Mouse (Mus musculus): ENCODE results near the gene 4930442H23Rik.
A peak's percentile ranks its signal among the peaks of the same experiment; 100 is the strongest.

Gene 4930442H23Rik

GRCm38 (mm10) chr10:81146296-81146695 lies 37.4 kb downstream of the 4930442H23Rik start:
- DNase-seq (ENCODE audit: extremely low read depth, insufficient read length, low spot score): peak; percentile 55

- DNase-seq (ENCODE audit: extremely low read depth, insufficient read length, low spot score): peak; percentile 68
Observed at GRCm38 (mm10) chr10:81145778-81146177, 37.9 kb downstream of the 4930442H23Rik start.

- DNase-seq (ENCODE audit: extremely low read depth, insufficient read length, low spot score): no peak
Observed at GRCm38 (mm10) chr10:81145307-81145706, 38.3 kb downstream of the 4930442H23Rik start.

- no peak for DNase-seq (ENCODE audit: extremely low read depth, insufficient read length, low spot score)
Observed at GRCm38 (mm10) chr10:81144667-81145066, 39.0 kb downstream of the 4930442H23Rik start.

- no peak for DNase-seq (ENCODE audit: extremely low read depth, insufficient read length, low spot score)
Observed at GRCm38 (mm10) chr10:81143845-81144437, 39.7 kb downstream of the 4930442H23Rik start.

- peak; percentile 85 for DNase-seq (ENCODE audit: extremely low read depth, insufficient read length, low spot score)
Observed at GRCm38 (mm10) chr10:81143157-81143633, 40.5 kb downstream of the 4930442H23Rik start.

- peak; percentile 81 for DNase-seq (ENCODE audit: extremely low read depth, insufficient read length, low spot score)
Observed at GRCm38 (mm10) chr10:81142551-81142981, 41.1 kb downstream of the 4930442H23Rik start.

- DNase-seq (ENCODE audit: extremely low read depth, insufficient read length, low spot score): no peak
Observed at GRCm38 (mm10) chr10:81141455-81142210, 42.0 kb downstream of the 4930442H23Rik start.

- no peak for DNase-seq (ENCODE audit: extremely low read depth, insufficient read length, low spot score)
Observed at GRCm38 (mm10) chr10:81140717-81141454, 42.8 kb downstream of the 4930442H23Rik start.

- no peak for DNase-seq (ENCODE audit: extremely low read depth, insufficient read length, low spot score)
Observed at GRCm38 (mm10) chr10:81140005-81140404, 43.6 kb downstream of the 4930442H23Rik start.

- no peak for DNase-seq (ENCODE audit: extremely low read depth, insufficient read length, low spot score)
Observed at GRCm38 (mm10) chr10:81139529-81139846, 44.2 kb downstream of the 4930442H23Rik start.

GRCm38 (mm10) chr10:81138821-81139528 lies 44.7 kb downstream of the 4930442H23Rik start:
- no peak for DNase-seq (ENCODE audit: extremely low read depth, insufficient read length, low spot score)

- DNase-seq (ENCODE audit: extremely low read depth, insufficient read length, low spot score): peak; percentile 80
Observed at GRCm38 (mm10) chr10:81138131-81138782, 45.4 kb downstream of the 4930442H23Rik start.

GRCm38 (mm10) chr10:81137252-81138130 lies 46.2 kb downstream of the 4930442H23Rik start:
- DNase-seq (ENCODE audit: extremely low read depth, insufficient read length, low spot score): peak; percentile 99

GRCm38 (mm10) chr10:81136706-81137231 lies 46.9 kb downstream of the 4930442H23Rik start:
- peak; percentile 84 for DNase-seq (ENCODE audit: extremely low read depth, insufficient read length, low spot score)

GRCm38 (mm10) chr10:81135831-81136705 lies 47.6 kb downstream of the 4930442H23Rik start:
- peak; percentile 82 for DNase-seq (ENCODE audit: extremely low read depth, insufficient read length, low spot score)

GRCm38 (mm10) chr10:81134966-81135681 lies 48.5 kb downstream of the 4930442H23Rik start, which contains the start of gene Zbtb7a:
TSS of gene Zbtb7a (plus strand) at chr10:81135220.
- DNase-seq (ENCODE audit: extremely low read depth, insufficient read length, low spot score): no peak

Measured in 3134 (cell line).